Mouse (Mus musculus): ENCODE measurements around the gene Serpina9. TPM values are rescaled to one million over a fixed set of nuclear protein-coding genes. Genes with fewer than 3 reads are reported as not detected.

Serpina9 gene
- 0.08 TPM in 1 of 2 replicates, not detected in the other for polyA plus RNA-seq (2015; fragmentation: Nextera tagmentation; extraction: Ambion mirVana)

GRCm38 (mm10) chr12:104013620-104014019 lies at the start of gene Serpina9:
Serpina9 (minus strand) TSS chr12:104013755.
- no peaks in the 10 kb centered on the region for H3K9me3 ChIP-seq
- whole genome bisulfite sequencing: 79% methylated on average over 6 of the region's 6 CpGs
- ATAC-seq (ENCODE audit: insufficient number of reproducible peaks, insufficient read depth, low FRiP score, low TSS enrichment, low read depth): no peak

DNA sequence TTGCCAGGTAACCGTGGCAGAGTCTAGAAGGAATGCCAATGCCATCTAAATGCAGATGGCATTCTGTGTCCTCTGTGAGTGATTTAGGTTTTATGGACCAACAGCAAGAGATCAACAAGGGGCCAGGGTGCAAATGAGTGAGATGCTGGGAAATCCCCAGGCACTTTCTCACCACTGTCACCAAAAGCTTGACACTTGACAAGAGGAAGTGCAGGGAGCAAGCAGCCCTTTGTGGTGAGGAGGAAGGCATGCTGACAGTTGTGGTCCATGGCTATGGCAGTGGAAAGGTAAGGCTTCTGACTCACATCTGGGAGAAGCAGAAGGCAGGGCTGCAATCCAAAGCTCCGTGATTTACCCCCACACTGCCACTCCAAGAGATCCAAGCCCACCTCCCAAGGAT lies 48.3 kb upstream of the Serpina9 start:
- 51% methylated on average over 2 of the region's 2 CpGs for WGBS
- no peak overlapping the region for H3K27ac ChIP-seq
- no peak overlapping the region for H3K9ac ChIP-seq
- no peak overlapping the region for H3K4me3 ChIP-seq
- no peak overlapping the region for H3K4me2 ChIP-seq
- H3K27me3 ChIP-seq: no peaks in the 10 kb centered on the region
- H3K36me3 ChIP-seq: no peaks in the 10 kb centered on the region
- no peak for ATAC-seq (ENCODE audit: insufficient number of reproducible peaks, insufficient read depth, low FRiP score, low TSS enrichment, low read depth)
- no peaks in the 10 kb centered on the region for H3K4me1 ChIP-seq
- no peaks in the 10 kb centered on the region for H3K9me3 ChIP-seq

More at GRCm38 (mm10) chr12:104013620-104014019, at the start of gene Serpina9:
- Histone ChIP-seq H3K4me3 (no peak within 1 kb of the TSS), H3K4me2 (no peak within 1 kb of the TSS), H3K27ac (no peak within 1 kb of the TSS), H3K27me3 (no peaks in the 10 kb centered on the region), H3K4me1 (no peaks in the 10 kb centered on the region), H3K36me3 (no peaks in the 10 kb centered on the region), H3K9ac (no peak within 1 kb of the TSS)

GRCm38 (mm10) chr12:104060126-104060525 lies 46.6 kb upstream of the Serpina9 start:
- Histone ChIP-seq H3K36me3 (no peaks in the 10 kb centered on the region), H3K4me2 (no peak overlapping the region), H3K9me3 (no peaks in the 10 kb centered on the region), H3K4me3 (no peak overlapping the region), H3K4me1 (no peaks in the 10 kb centered on the region), H3K27ac (no peak overlapping the region), H3K27me3 (no peaks in the 10 kb centered on the region), H3K9ac (no peak overlapping the region)
- WGBS: 77% methylated on average over 6 of the region's 6 CpGs
- ATAC-seq (ENCODE audit: insufficient number of reproducible peaks, insufficient read depth, low FRiP score, low TSS enrichment, low read depth): no peak

GRCm38 (mm10) chr12:104057531-104057930 lies 44.0 kb upstream of the Serpina9 start:
- no peak overlapping the region for H3K4me3 ChIP-seq
- H3K27me3 ChIP-seq: no peaks in the 10 kb centered on the region
- no peak overlapping the region for H3K4me2 ChIP-seq
- no peaks in the 10 kb centered on the region for H3K36me3 ChIP-seq
- ATAC-seq (ENCODE audit: insufficient number of reproducible peaks, insufficient read depth, low FRiP score, low TSS enrichment, low read depth): no peak
- H3K9ac ChIP-seq: no peak overlapping the region
- WGBS: 84% methylated on average over 7 of the region's 7 CpGs
- H3K27ac ChIP-seq: no peak overlapping the region
- no peaks in the 10 kb centered on the region for H3K9me3 ChIP-seq
- no peaks in the 10 kb centered on the region for H3K4me1 ChIP-seq

- no peaks in the 10 kb centered on the region for H3K4me1 ChIP-seq
- ATAC-seq (ENCODE audit: insufficient number of reproducible peaks, insufficient read depth, low FRiP score, low TSS enrichment, low read depth): no peak
- no peaks in the 10 kb centered on the region for H3K9me3 ChIP-seq
- no peak overlapping the region for H3K9ac ChIP-seq
- H3K27me3 ChIP-seq: no peaks in the 10 kb centered on the region
- H3K4me2 ChIP-seq: no peak overlapping the region
- no peak overlapping the region for H3K4me3 ChIP-seq
- no peaks in the 10 kb centered on the region for H3K36me3 ChIP-seq
- WGBS: 57% methylated on average over 4 of the region's 4 CpGs
- H3K27ac ChIP-seq: no peak overlapping the region
These were observed 43.5 kb upstream of the Serpina9 start for GRCm38 (mm10) chr12:104057050-104057449.

GRCm38 (mm10) chr12:104055755-104056154 lies 42.2 kb upstream of the Serpina9 start:
- no peaks in the 10 kb centered on the region for H3K4me1 ChIP-seq
- ATAC-seq (ENCODE audit: insufficient number of reproducible peaks, insufficient read depth, low FRiP score, low TSS enrichment, low read depth): no peak
- WGBS: 78% methylated on average over 8 of the region's 8 CpGs

DNA sequence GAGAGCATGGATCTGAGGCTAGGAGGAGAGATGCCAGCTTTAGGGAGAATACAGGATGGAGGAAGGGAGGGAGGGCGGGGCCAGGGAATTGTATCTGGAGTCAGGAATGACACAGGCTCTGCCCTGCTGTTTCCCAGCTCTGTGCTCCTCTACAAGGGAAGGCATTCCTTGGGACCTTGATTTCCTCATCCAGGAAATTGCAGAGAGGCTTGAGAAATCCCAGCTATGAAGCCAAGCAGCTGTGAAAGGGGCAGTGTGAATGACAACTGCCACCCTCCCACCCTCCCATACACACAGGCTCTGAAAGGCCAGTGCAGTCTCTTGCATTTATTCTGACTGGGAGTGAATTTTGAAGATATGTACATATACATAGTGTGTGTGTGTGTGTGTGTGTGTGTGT lies 40.4 kb upstream of the Serpina9 start:
- Histone ChIP-seq H3K9ac (no peak overlapping the region), H3K4me1 (no peaks in the 10 kb centered on the region), H3K27ac (no peak overlapping the region), H3K4me2 (no peak overlapping the region), H3K4me3 (no peak overlapping the region), H3K9me3 (no peaks in the 10 kb centered on the region), H3K36me3 (no peaks in the 10 kb centered on the region), H3K27me3 (no peaks in the 10 kb centered on the region)
- 43% methylated on average over 1 of the region's 1 CpGs for WGBS
- no peak for ATAC-seq (ENCODE audit: insufficient number of reproducible peaks, insufficient read depth, low FRiP score, low TSS enrichment, low read depth)

More at GRCm38 (mm10) chr12:104055755-104056154, 42.2 kb upstream of the Serpina9 start:
- no peaks in the 10 kb centered on the region for H3K36me3 ChIP-seq
- H3K27me3 ChIP-seq: no peaks in the 10 kb centered on the region
- no peak overlapping the region for H3K9ac ChIP-seq
- no peaks in the 10 kb centered on the region for H3K9me3 ChIP-seq
- no peak overlapping the region for H3K27ac ChIP-seq
- no peak overlapping the region for H3K4me2 ChIP-seq
- no peak overlapping the region for H3K4me3 ChIP-seq

DNA sequence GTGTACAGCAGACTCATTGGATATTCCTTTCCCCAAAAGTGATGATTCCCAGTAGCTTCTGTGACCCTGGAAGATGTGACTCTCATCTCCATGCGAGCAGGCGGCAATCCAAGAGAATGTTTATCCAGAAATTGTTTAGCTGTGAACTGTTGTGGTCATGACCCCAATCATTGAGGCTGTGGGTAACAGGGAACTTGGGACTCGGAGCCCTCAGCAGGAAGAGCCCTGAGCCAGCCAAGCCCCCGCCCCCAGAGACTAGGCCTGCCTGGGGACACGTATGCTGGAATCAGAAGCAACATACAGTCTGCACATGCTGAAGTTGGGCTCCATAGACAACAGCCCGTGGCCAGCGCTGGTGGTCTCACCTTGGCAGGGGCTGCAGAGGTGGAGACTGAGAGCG lies 32.2 kb upstream of the Serpina9 start:
- H3K36me3 ChIP-seq: no peaks in the 10 kb centered on the region
- no peak overlapping the region for H3K4me2 ChIP-seq
- no peak overlapping the region for H3K27ac ChIP-seq
- WGBS: 88% methylated on average over 8 of the region's 8 CpGs
- H3K27me3 ChIP-seq: no peaks in the 10 kb centered on the region
- H3K4me1 ChIP-seq: no peaks in the 10 kb centered on the region
- no peak overlapping the region for H3K4me3 ChIP-seq
- no peaks in the 10 kb centered on the region for H3K9me3 ChIP-seq
- no peak for ATAC-seq (ENCODE audit: insufficient number of reproducible peaks, insufficient read depth, low FRiP score, low TSS enrichment, low read depth)
- no peak overlapping the region for H3K9ac ChIP-seq

- ATAC-seq (ENCODE audit: insufficient number of reproducible peaks, insufficient read depth, low FRiP score, low TSS enrichment, low read depth): no peak
- Histone ChIP-seq H3K9ac (no peak within 1 kb of the TSS), H3K9me3 (no peaks in the 10 kb centered on the region), H3K4me2 (no peak within 1 kb of the TSS), H3K4me1 (no peaks in the 10 kb centered on the region), H3K27ac (no peak within 1 kb of the TSS), H3K36me3 (no peaks in the 10 kb centered on the region), H3K27me3 (no peaks in the 10 kb centered on the region), H3K4me3 (no peak within 1 kb of the TSS)
- 86% methylated on average over 7 of the region's 7 CpGs for WGBS
These were observed 30.8 kb upstream of the Serpina9 start, which contains the start of gene Serpina12 for GRCm38 (mm10) chr12:104044343-104044742. Serpina12 (minus strand) TSS chr12:104044443.

- Histone ChIP-seq H3K27ac (no peak overlapping the region), H3K4me1 (no peaks in the 10 kb centered on the region), H3K9me3 (no peaks in the 10 kb centered on the region), H3K36me3 (no peaks in the 10 kb centered on the region), H3K27me3 (no peaks in the 10 kb centered on the region), H3K4me3 (no peak overlapping the region), H3K4me2 (no peak overlapping the region), H3K9ac (no peak overlapping the region)
- 79% methylated on average over 2 of the region's 2 CpGs for WGBS
- no peak for ATAC-seq (ENCODE audit: insufficient number of reproducible peaks, insufficient read depth, low FRiP score, low TSS enrichment, low read depth)
These were observed 29.2 kb upstream of the Serpina9 start for GRCm38 (mm10) chr12:104042753-104043152.

DNA sequence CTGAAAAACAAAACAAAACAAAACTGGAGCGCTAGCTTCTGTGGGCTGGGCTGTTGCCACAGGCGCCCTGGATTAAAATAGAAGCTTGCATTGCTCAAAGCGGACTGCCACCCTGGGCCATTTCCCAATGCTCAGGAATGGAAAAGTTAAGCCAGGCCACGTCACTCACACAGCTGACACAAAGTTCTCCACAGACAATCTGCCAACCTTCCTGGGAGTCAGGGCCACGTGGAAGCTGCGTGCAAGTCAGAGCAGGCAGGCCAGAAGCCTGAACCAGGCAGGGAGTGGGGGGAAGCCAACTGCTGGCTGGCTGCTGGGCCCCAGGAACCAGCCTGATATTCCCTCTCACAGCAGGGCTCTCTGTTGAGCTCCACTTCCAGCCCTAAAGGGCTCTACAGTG lies 27.8 kb upstream of the Serpina9 start:
- H3K4me1 ChIP-seq: no peaks in the 10 kb centered on the region
- H3K36me3 ChIP-seq: no peaks in the 10 kb centered on the region
- no peak overlapping the region for H3K27ac ChIP-seq
- H3K27me3 ChIP-seq: no peaks in the 10 kb centered on the region
- H3K4me3 ChIP-seq: no peak overlapping the region
- WGBS: 61% methylated on average over 6 of the region's 6 CpGs
- no peak overlapping the region for H3K9ac ChIP-seq
- no peaks in the 10 kb centered on the region for H3K9me3 ChIP-seq
- no peak overlapping the region for H3K4me2 ChIP-seq
- ATAC-seq (ENCODE audit: insufficient number of reproducible peaks, insufficient read depth, low FRiP score, low TSS enrichment, low read depth): no peak

DNA sequence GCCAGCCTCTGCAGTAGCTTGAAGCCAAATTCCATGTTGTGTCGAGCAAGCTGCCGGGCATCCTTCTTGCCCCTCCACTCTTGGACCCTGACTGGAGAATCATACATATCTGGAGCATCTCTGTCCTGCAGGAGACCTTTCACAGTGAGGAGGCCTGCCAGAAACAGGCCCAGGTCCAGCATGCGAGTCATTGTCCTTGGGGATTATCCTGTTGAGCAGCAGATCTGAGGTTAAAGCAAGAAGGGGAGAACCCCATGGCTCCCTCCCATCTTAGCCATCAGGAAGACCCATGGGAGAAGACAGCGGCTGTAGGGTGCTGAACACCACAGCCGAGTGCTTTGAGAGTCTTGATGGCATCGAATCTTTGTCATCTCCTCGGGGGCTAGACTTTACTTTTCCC lies 24.6 kb upstream of the Serpina9 start:
- H3K4me2 ChIP-seq: no peak overlapping the region
- no peak overlapping the region for H3K27ac ChIP-seq
- no peaks in the 10 kb centered on the region for H3K9me3 ChIP-seq
- no peaks in the 10 kb centered on the region for H3K27me3 ChIP-seq
- ATAC-seq (ENCODE audit: insufficient number of reproducible peaks, insufficient read depth, low FRiP score, low TSS enrichment, low read depth): no peak
- H3K4me1 ChIP-seq: no peaks in the 10 kb centered on the region
- H3K9ac ChIP-seq: no peak overlapping the region
- no peaks in the 10 kb centered on the region for H3K36me3 ChIP-seq
- WGBS: 92% methylated on average over 7 of the region's 7 CpGs
- no peak overlapping the region for H3K4me3 ChIP-seq

- Histone ChIP-seq H3K9ac (no peak overlapping the region), H3K9me3 (no peaks in the 10 kb centered on the region), H3K36me3 (no peaks in the 10 kb centered on the region), H3K4me2 (no peak overlapping the region), H3K27ac (no peak overlapping the region), H3K4me3 (no peak overlapping the region), H3K27me3 (no peaks in the 10 kb centered on the region), H3K4me1 (no peaks in the 10 kb centered on the region)
- 100% methylated on average over 1 of the region's 1 CpGs for WGBS
- no peak for ATAC-seq (ENCODE audit: insufficient number of reproducible peaks, insufficient read depth, low FRiP score, low TSS enrichment, low read depth)
These were observed 20.2 kb upstream of the Serpina9 start for GRCm38 (mm10) chr12:104033752-104034151.
